Mouse (Mus musculus) spleen, postnatal 10 days (tissue): Measurements from ENCODE around the gene Nt5c3.
A peak's percentile ranks its signal among the peaks of the same experiment; 100 is the strongest.
"Not testable (repeated sequence)": the region's sequence is repeated elsewhere in the genome, so short reads cannot be mapped to it uniquely, and the experiment has no call there.

Experiments
- DNase-seq, 2 experiments: peaks; one replicate each; pipeline ENCODE4 v3.0.0; 2021 to 2022; ENCODE audit warnings: low spot score in 2 of 2

Gene Nt5c3

DNA sequence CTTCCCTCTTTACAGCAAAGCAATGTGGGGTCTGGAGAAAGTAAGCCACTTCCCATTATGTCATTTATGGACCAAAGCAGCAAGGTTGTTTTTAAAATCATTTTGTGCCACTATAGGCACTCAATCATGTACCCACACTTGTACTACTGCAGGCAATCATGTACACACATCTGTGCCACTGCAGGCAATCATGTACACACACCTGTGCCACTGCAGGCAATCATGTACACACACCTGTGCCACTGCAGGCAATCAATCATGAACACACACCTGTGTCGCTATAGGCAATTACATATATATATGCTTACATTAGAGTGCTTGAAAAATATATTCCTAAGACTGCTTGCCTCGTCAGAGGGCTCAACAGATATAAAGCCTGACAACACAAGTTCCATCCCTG is 18.8 kb downstream of the Nt5c3 start:
- peak; percentile 32 to 40 for DNase-seq

GRCm38 (mm10) chr6:56904330-56904729 is 19.4 kb downstream of the Nt5c3 start:
- DNase-seq = peak in 1 of 2 experiments; percentile 6

DNA sequence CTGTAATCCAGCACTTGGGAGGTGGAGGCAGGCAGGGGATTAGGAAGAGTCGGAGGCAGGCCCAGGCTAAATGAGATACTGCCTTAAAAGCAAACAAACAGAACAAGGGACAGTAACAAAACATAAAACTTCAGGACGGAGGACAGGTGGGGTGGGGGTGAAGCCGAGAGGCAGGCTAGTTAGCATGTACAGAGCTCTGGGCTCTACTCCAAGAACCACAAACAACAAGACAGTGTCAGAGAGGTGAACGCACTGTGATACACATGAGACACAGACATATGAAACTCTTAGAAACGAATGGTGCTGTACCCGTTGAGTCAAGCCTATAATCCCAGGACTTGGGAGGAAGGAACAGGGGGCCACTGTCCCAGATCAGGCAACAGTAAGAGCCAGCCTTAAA is 19.9 kb downstream of the Nt5c3 start:
- DNase-seq = peak in 1 of 2 experiments; percentile 33

DNA sequence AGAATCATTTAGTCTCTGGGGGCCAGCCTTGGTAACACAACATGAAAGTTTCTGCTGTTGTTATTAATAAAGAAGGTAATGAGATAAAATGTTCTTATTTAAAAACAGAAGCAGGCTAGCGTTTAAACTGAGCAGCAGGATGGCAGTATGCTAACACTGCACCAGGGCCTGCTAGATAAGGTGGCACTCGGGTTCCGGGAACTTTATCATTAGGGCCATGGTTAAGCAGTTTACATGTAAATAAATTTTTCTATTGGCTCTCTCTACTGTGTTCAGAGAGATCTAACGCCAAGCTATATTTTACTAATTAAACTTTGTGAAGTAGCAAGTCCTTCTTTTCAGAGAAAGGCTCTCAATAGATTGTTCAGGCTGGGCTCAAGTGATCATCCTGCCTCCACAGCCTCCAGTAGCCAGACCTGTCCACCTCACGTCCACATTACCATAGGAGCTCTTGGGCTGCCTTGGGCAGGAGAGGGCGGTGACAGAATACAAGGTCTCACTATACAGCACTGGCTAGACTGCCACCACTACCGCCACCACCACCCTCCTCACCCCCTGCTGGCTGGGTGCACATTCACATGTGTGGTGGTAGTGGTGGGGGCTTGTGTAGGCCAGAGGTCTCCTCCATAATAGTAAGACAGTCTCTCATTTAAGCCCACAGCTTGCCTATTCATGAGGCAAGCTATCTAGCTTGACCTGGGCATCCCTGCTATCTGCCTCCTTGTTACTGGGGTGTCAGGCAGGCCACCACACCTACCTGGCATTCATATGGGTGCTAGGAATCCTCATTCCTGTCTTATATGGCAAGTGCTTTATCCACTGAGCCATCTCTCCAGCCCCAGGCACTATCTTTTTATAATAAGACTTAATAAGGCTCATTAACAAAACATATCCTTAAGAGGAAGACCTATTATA is 20.9 kb downstream of the Nt5c3 start:
- peak; percentile 71 to 75 for DNase-seq

GRCm38 (mm10) chr6:56901824-56902386 is 21.8 kb downstream of the Nt5c3 start:
- peak; percentile 80 to 84 for DNase-seq

- DNase-seq = no peak
Observed at GRCm38 (mm10) chr6:56901336-56901735, 22.4 kb downstream of the Nt5c3 start.

DNA sequence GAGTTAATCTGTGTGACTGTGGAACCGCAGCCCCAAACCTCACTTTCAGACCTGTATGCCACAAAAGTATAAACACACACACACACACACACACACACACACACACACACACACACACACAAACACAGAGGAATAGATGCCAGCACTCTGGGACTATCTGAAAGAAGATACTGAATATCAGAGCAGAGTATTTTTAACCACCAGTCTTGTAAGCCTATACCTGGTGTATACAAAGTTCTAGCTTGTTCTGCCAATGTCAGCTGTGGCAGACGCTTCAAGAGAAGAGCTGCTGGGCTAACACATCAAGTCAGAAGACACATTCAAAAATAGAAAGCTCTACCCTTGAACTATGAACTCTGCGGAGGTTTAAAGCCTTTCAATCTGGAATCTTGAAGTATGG is 24.1 kb downstream of the Nt5c3 start:
- DNase-seq = no peak

DNA sequence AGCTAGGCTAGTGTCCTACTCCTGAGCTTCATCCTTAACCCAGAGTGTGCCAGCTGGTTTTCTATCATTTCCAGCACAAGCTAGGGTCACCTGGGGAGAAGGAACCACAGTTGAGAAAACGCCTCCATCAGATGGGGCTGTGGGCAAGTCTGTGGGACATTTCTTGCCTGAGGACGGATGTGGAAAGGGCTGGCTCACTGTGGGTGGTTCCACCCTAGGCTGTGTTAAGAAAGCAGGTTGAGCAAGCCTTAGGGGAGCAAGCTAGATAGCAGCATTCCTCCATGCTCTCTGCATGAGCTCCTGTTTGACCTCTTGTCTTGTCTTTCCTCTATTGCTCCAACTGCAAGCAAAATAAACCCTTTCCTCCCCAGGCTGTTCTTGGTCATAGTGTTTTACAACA is 33.0 kb downstream of the Nt5c3 start:
- DNase-seq = no peak

- DNase-seq = no peak
Observed at GRCm38 (mm10) chr6:56888561-56888960, 35.2 kb downstream of the Nt5c3 start.

DNA sequence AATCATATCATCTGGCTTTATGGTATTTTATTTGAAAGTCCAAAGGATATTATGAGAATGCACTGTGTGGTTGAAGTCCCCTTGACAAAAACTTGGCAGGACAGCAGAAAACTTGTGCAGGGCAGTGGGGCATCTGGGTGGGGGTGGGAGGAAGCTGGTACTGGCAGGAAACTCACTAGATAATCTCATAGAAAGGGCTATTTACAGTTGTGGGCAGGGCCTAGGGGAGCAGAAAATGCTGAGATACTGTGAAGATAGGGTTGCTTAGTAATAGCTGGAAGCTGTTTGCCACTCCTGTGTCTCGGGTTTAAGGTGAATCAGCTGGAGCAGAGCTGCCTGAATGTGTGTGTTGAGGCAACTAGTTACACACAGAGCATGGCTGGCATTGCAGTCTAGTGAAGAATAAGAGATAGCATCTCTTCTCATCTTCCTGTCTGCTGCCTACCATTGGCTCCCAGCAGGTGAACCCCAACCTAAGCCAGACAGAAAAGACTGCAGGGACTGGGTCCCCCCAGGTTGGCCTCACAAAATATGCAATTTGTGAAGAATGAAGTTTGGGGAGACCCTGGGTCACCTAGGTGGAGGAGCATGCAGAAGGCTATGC is 44.3 kb downstream of the Nt5c3 start:
- no peak for DNase-seq

DNA sequence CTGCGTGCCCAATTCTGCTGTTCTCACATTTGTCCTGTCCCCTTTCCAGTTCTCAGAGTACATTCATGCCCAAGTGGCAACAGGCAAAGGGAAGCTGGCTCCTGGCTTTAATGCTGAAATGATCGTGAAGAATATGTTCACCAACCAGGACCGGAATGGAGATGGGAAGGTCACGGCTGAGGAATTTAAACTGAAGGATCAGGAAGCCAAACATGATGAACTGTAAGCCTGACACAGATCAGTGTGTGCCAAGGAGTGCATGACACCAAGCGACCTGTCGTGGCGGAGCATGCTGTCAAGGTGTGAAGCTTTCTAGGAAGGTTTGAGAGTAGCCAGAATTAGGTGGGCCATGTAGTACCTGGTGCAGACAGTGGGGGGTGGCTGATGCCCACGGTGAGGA is 45.7 kb downstream of the Nt5c3 start:
- DNase-seq = no peak

- no peak for DNase-seq
Observed at GRCm38 (mm10) chr6:56876870-56877269, 46.9 kb downstream of the Nt5c3 start.

- DNase-seq = no peak
Observed at GRCm38 (mm10) chr6:56870027-56870426, 53.7 kb downstream of the Nt5c3 start.

GRCm38 (mm10) chr6:56868565-56868964 is 55.2 kb downstream of the Nt5c3 start:
- no peak for DNase-seq

DNA sequence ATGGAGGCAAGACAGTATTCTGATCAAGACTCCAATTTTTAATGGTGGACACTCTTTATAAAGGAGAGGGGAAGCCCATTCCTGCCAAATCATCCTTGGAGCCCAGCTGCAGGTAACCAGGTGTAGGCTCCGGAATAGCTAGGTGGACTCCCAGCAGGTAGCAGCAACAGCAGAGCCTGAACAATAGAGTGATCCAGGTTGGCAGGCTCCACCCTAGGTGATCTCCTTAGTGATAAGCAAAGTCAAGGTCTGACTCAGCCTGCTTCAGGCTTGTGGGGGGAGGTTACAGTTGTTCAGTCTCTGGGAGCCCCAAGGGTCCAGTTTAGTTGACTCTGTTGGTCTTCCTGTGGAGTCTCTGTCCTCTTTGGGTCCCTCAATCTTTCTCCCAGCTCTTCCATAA is 56.8 kb downstream of the Nt5c3 start:
- not testable (repeated sequence) for DNase-seq

- DNase-seq = no peak
Observed at GRCm38 (mm10) chr6:56860205-56860848, 63.4 kb downstream of the Nt5c3 start.

DNA sequence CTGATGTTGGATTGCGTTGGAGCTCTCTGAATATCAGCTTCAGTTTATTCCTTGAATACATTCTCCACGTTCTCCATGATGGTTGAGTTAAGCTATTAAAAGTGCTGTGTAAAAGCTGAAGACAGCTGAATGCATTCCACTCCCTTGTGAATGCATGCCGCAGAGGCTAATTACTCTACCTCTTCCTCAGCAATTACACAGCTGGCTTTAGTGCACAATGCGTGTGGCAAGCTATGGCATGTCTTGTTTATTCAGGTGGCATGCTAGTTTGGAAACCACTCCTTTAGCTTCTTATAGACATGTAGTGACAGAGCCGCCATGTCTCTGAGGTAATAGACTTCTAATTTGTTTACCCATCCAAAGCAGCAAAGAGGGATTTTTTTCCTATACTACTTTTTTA is 67.0 kb downstream of the Nt5c3 start:
- no peak for DNase-seq

DNA sequence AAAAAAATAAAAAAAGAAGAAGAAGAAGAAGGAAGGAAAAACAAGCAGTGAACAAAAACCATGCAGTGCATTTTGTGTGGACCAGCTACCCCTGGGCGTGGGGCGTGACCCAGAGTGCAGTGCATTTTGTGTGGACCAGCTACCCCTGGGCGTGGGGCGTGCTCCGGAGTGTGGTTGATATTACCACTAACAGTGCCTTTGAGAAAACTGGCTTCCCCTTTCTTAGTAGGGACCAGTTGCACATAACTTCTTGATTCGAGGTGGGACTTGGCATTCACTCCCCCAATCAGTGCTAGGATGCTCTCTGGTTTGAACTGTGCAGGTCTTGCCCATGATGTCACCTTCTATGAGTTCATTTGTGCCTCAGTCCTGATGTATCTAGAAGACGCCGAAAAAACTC is 68.9 kb downstream of the Nt5c3 start:
- DNase-seq = no peak

- no peak for DNase-seq
Observed at GRCm38 (mm10) chr6:56850315-56850714, 73.4 kb downstream of the Nt5c3 start.

GRCm38 (mm10) chr6:56848974-56849373 is 74.8 kb downstream of the Nt5c3 start:
- no peak for DNase-seq

- no peak for DNase-seq
Observed at GRCm38 (mm10) chr6:56844365-56844764, 79.4 kb downstream of the Nt5c3 start.

DNA sequence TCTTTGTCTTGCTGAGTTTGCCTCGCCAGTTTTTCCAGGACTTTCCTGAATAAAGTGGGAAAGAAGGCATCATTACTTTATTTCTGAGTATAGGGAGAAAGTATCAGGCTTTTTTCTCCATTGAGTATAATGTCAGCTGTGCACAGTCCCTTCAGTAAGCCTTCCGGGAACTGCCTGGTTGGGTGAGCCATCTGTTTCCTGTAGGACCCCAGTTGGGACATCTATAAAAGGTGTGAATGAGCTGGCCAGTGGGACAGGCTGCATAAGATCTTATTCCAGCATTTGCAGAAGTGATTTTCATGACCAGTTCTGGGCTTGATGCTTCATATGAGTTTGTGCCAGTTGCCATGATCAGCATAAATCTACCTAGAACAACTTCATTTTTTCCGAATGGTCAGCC is 80.5 kb downstream of the Nt5c3 start:
- DNase-seq = no peak
